24 mouse cellular contexts compared by ENCODE assay signal in the genomic region with DNA sequence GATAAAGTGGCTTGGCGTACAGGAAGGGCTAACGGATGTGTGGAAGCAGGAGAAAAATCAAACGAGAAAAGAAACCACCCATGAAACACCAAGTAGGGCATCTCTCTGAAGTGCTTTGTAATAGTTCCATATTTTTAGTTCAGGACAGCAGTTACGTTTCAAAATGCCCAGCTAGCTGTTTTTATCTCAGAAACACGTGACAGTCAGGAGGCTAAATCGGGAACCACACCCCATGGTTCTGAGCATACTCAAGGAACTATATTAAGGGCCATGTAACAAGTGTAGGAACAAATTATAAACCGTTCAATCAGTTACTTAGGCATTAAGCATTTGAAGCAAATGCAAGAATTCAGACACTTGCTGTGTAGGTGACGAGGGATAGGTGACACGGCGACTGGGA. TPM values are rescaled to one million over a fixed set of nuclear protein-coding genes. Genes with fewer than 3 reads are reported as not detected.
A peak's percentile ranks its signal among the peaks of the same experiment; 100 is the strongest.
DNase-seq lines count a peak whose midpoint lies in the region; ATAC-seq and TF ChIP-seq lines count a peak whose summit lies in the region.
"Had no signal": no experiment of that assay in that cellular context is flagged by ENCODE, and none has a peak within 500 bp of the region (broad histone marks: within the 10 kb centered on the region; RNA-seq: fewer than 3 reads in every experiment).

No protein-coding gene starts in this region.

- peaks cover 7% of the 10 kb centered on the region; the same call in 1 of the 2 replicates for H3K4me1 ChIP-seq in heart, embryonic 16.5 days (ENCODE audit: control insufficient read depth, insufficient read depth, low read length)
- H3K4me1 ChIP-seq in heart, embryonic 11.5 days (ENCODE audit: control insufficient read depth, insufficient read depth, low read length) = no peaks in the 10 kb centered on the region
- H3K4me1 ChIP-seq: embryonic facial prominence, embryonic 15.5 days; forebrain, embryonic 10.5 days; hindbrain, embryonic 12.5 days had no signal

- no peak overlapping the region for H3K9ac ChIP-seq in heart, embryonic 16.5 days (ENCODE audit: low read length)
- H3K9ac ChIP-seq in heart, embryonic 11.5 days (ENCODE audit: low read depth, low read length) = no peak overlapping the region
- H3K9ac ChIP-seq: embryonic facial prominence, embryonic 15.5 days; heart, embryonic 15.5 days; hindbrain, embryonic 12.5 days had no signal

- H3K9me3 ChIP-seq in heart, embryonic 16.5 days (replicated peaks; ENCODE audit: control insufficient read depth, low read length) = no peaks in the 10 kb centered on the region
- H3K9me3 ChIP-seq in heart, embryonic 11.5 days (replicated peaks; ENCODE audit: control insufficient read depth, low read length) = no peaks in the 10 kb centered on the region
- H3K9me3 ChIP-seq: embryonic facial prominence, embryonic 15.5 days; forebrain, embryonic 10.5 days; heart, embryonic 15.5 days; hindbrain, embryonic 12.5 days had no signal

- peak overlapping the region; percentile 53 for H3K27ac ChIP-seq in heart, embryonic 16.5 days (ENCODE audit: low read length)
- H3K27ac ChIP-seq in heart, embryonic 11.5 days (ENCODE audit: low read depth, low read length) = no peak overlapping the region
- H3K27ac ChIP-seq: embryonic facial prominence, embryonic 15.5 days; forebrain, embryonic 10.5 days; heart, embryonic 15.5 days; hindbrain, embryonic 12.5 days had no signal

- no peak overlapping the region for H3K4me3 ChIP-seq in heart, embryonic 16.5 days (ENCODE audit: low read length)
- H3K4me3 ChIP-seq in heart, embryonic 11.5 days (ENCODE audit: low read depth, low read length) = no peak overlapping the region
- no peak overlapping the region for H3K4me3 ChIP-seq in myocyte
- H3K4me3 ChIP-seq: embryonic facial prominence, embryonic 15.5 days; erythroblast, embryonic 14.5 days; forebrain, embryonic 10.5 days; heart, embryonic 15.5 days; hindbrain, embryonic 12.5 days had no signal

- ATAC-seq in heart, embryonic 16.5 days (replicated peaks; ENCODE audit: extremely low read depth, insufficient read depth, low FRiP score) = 0 out of 2 replicates have a peak, but pooled peaks have one; percentile 28
- ATAC-seq in heart, embryonic 11.5 days (replicated peaks; ENCODE audit: insufficient number of reproducible peaks, low FRiP score, low TSS enrichment) = no peak
- ATAC-seq: forebrain, embryonic 14.5 days; hindbrain, embryonic 16.5 days; inflammation-experienced regulatory T-cells, adult 6 months; intestine, postnatal 0 days had no signal

- no peak overlapping the region for H3K4me2 ChIP-seq in heart, embryonic 16.5 days (ENCODE audit: low read depth, low read length)
- no peak overlapping the region for H3K4me2 ChIP-seq in heart, embryonic 11.5 days
- peak overlapping the region; percentile 4 for H3K4me2 ChIP-seq in myocyte (ENCODE audit: low read depth)
- H3K4me2 ChIP-seq: embryonic facial prominence, embryonic 15.5 days; heart, embryonic 15.5 days; hindbrain, embryonic 12.5 days had no signal

- no peak overlapping the region for H3ac ChIP-seq in myocyte (ENCODE audit: control insufficient read depth, insufficient read length)

- H3K27me3 ChIP-seq in heart, embryonic 16.5 days (ENCODE audit: control insufficient read depth, insufficient read depth, low read length) = no peaks in the 10 kb centered on the region
- H3K27me3 ChIP-seq in heart, embryonic 11.5 days (ENCODE audit: control insufficient read depth, insufficient read depth, low read length) = no peaks in the 10 kb centered on the region
- no peaks in the 10 kb centered on the region for H3K27me3 ChIP-seq in myocyte (ENCODE audit: control insufficient read depth, insufficient read depth, insufficient read length)
- H3K27me3 ChIP-seq: embryonic facial prominence, embryonic 15.5 days; heart, embryonic 15.5 days; hindbrain, embryonic 12.5 days had no signal

- no peaks in the 10 kb centered on the region for H3K79me2 ChIP-seq in myocyte (ENCODE audit: control insufficient read depth, insufficient read depth)

- no peaks in the 10 kb centered on the region for H3K36me3 ChIP-seq in heart, embryonic 16.5 days (ENCODE audit: control insufficient read depth, insufficient read depth)
- H3K36me3 ChIP-seq in heart, embryonic 11.5 days (ENCODE audit: control insufficient read depth, insufficient read depth, low read length) = no peaks in the 10 kb centered on the region
- H3K36me3 ChIP-seq in myocyte (ENCODE audit: control insufficient read depth, insufficient read depth) = no peaks in the 10 kb centered on the region
- H3K36me3 ChIP-seq: embryonic facial prominence, embryonic 15.5 days; forebrain, embryonic 10.5 days; heart, embryonic 15.5 days; hindbrain, embryonic 12.5 days had no signal

- intact Hi-C loops in heart, postnatal 36 days (cut with DNase I) = no loop called here

- WGBS in heart, embryonic 16.5 days = 56% methylated on average over 10 of the region's 10 CpGs
- 74% methylated on average over 10 of the region's 10 CpGs for WGBS in heart, embryonic 11.5 days (ENCODE audit: insufficient replicate concordance)

- no peak for TF ChIP-seq POLR2A in myocyte (IDR thresholded peaks at IDR 0.05; ENCODE audit: insufficient read length, low read depth)

- peak; percentile 31 to 55 for DNase-seq in heart, adult 18-20 months
- DNase-seq in heart, postnatal 36 days = no peak
- peak; percentile 39 for DNase-seq in brain, adult 2 months (ENCODE audit: low read depth, low spot score)
- no peak for DNase-seq in kidney, adult 11 months
- DNase-seq: adrenal gland, adult 2 months; adrenal gland, postnatal 25 days; cerebellum, adult 8-10 months; cerebellum, postnatal 14 days; embryo, embryonic 11 days; gastrocnemius, postnatal 10 days; kidney, adult 9 months had no signal

TF ChIP-seq in myocyte, 11 proteins besides CTCF, POLR2A, EP300 and RAD21:
- no peak for TF ChIP-seq REST (IDR thresholded peaks at IDR 0.05; ENCODE audit: insufficient read depth, insufficient read length)
- no peak for TF ChIP-seq SRF (IDR thresholded peaks at IDR 0.05; ENCODE audit: control insufficient read depth, insufficient read length, low read depth)
- no peak for TF ChIP-seq MYOG (IDR thresholded peaks at IDR 0.05; ENCODE audit: control insufficient read depth in 1 of 3, insufficient read depth in 1 of 3, insufficient read length in 2 of 3, low read depth in 2 of 3)
- no peak for TF ChIP-seq POLR2AphosphoS2 (IDR thresholded peaks at IDR 0.05; ENCODE audit: insufficient read length, low read depth)
- TF ChIP-seq USF1 (IDR thresholded peaks at IDR 0.05; ENCODE audit: low read depth) = peak; percentile 41
- no peak for TF ChIP-seq TCF3 (IDR thresholded peaks at IDR 0.05; ENCODE audit: insufficient read length, low read depth)
- no peak for TF ChIP-seq TCF12 (IDR thresholded peaks at IDR 0.05; ENCODE audit: insufficient read depth, poor library complexity, severe bottlenecking)
- no peak for TF ChIP-seq E2F4 (IDR thresholded peaks at IDR 0.05; ENCODE audit: insufficient read depth)

RNA-seq across cellular contexts. Expression of a gene that starts 56.2 kb away (rescaled TPM):
- total RNA-seq in heart, adult 18-20 months (2021) = 1 to 10 TPM; 7.1 TPM
- 10 to 100 TPM in 1 of 2 experiments, 1 to 10 TPM in 1; 8.4 to 12.1 TPM for total RNA-seq in heart, postnatal 36 days (2021)
- polyA plus RNA-seq in heart, embryonic 16.5 days (2015; fragmentation: Nextera tagmentation; extraction: Ambion mirVana) = 6.5 and 9.1 TPM in 2 replicates
- 8.9 and 9.1 TPM in 2 replicates for polyA plus RNA-seq in heart, embryonic 11.5 days (2014; fragmentation: Nextera tagmentation; extraction: Ambion mirVana)
- polyA plus RNA-seq in myocyte (2012; fragmentation: generic; extraction: Trizol) = 6.0 TPM
- total RNA-seq: ES-E14 had no signal
- polyA plus RNA-seq: erythroblast, embryonic 14.5 days; inflammation-experienced regulatory T-cells, adult 6 months had no signal

Comparison
In these comparisons a context has a peak if more than half of its experiments do, and no peak if none do; other contexts are left out.
1. DNase-seq: peak in heart, adult 18-20 months (2 of 2) and brain, adult 2 months (single experiment); none in heart, postnatal 36 days (0 of 2) and kidney, adult 11 months (single experiment).